In genomic region chr7:127129638-127130037, GRCm38 (mm10) we compare ENCODE assay signal across 9 mouse cellular contexts. TPM values are rescaled to one million over a fixed set of nuclear protein-coding genes. Genes with fewer than 3 reads are reported as not detected.
A peak's percentile ranks its signal among the peaks of the same experiment; 100 is the strongest.
DNase-seq lines count a peak whose midpoint lies in the region; ATAC-seq and TF ChIP-seq lines count a peak whose summit lies in the region.
"Had no signal": no experiment of that assay in that cellular context is flagged by ENCODE, and none has a peak within 500 bp of the region (broad histone marks: within the 10 kb centered on the region; RNA-seq: fewer than 3 reads in every experiment).

No protein-coding gene starts in this region.

- TF ChIP-seq EP300 in heart, postnatal 0 days (IDR thresholded peaks at IDR 0.05; ENCODE audit: low read depth): no peak

- no peaks in the 10 kb centered on the region for H3K36me3 ChIP-seq in heart, postnatal 0 days (replicated peaks; ENCODE audit: control insufficient read depth, insufficient read depth, low read length)
- H3K36me3 ChIP-seq in liver, embryonic 11.5 days (ENCODE audit: control insufficient read depth, insufficient read depth, low read length): no peaks in the 10 kb centered on the region
- H3K36me3 ChIP-seq in stomach, embryonic 16.5 days (ENCODE audit: control insufficient read depth, insufficient read depth, low read length): no peaks in the 10 kb centered on the region
- H3K36me3 ChIP-seq: embryonic facial prominence, embryonic 15.5 days had no signal

- peak; percentile 44; the same call in 1 of the 2 replicates for ATAC-seq in heart, postnatal 0 days (ENCODE audit: insufficient read depth, low read depth)
- peak; percentile 49; the same call in 1 of the 2 replicates for ATAC-seq in liver, embryonic 11.5 days (replicated peaks; ENCODE audit: low FRiP score)
- ATAC-seq in stomach, embryonic 16.5 days (ENCODE audit: insufficient read depth, low FRiP score): peak; percentile 53; the same call in 1 of the 2 replicates

- no peak overlapping the region for H3K9ac ChIP-seq in heart, postnatal 0 days (replicated peaks; ENCODE audit: low read depth, low read length)
- no peak overlapping the region for H3K9ac ChIP-seq in liver, embryonic 11.5 days (ENCODE audit: low read depth, low read length)
- no peak overlapping the region for H3K9ac ChIP-seq in stomach, embryonic 16.5 days (ENCODE audit: low read length)
- H3K9ac ChIP-seq: embryonic facial prominence, embryonic 15.5 days had no signal

- H3K4me2 ChIP-seq in heart, postnatal 0 days (ENCODE audit: low read depth, low read length): no peak overlapping the region
- H3K4me2 ChIP-seq in liver, embryonic 11.5 days: no peak overlapping the region
- no peak overlapping the region for H3K4me2 ChIP-seq in stomach, embryonic 16.5 days (ENCODE audit: low read depth, low read length)
- H3K4me2 ChIP-seq: embryonic facial prominence, embryonic 15.5 days had no signal

- no peak overlapping the region for H3K27ac ChIP-seq in heart, postnatal 0 days (ENCODE audit: low read depth)
- H3K27ac ChIP-seq in liver, embryonic 11.5 days (ENCODE audit: low read depth, low read length): no peak overlapping the region
- H3K27ac ChIP-seq in stomach, embryonic 16.5 days (ENCODE audit: low read length): no peak overlapping the region
- H3K27ac ChIP-seq: embryonic facial prominence, embryonic 15.5 days had no signal

- peak; percentile 62 for TF ChIP-seq CTCF in heart, postnatal 0 days (IDR thresholded peaks at IDR 0.05; ENCODE audit: low read depth)

- WGBS in heart, postnatal 0 days: 10% methylated on average over 4 of the region's 4 CpGs
- 23% methylated on average over 4 of the region's 4 CpGs for WGBS in liver, embryonic 11.5 days
- WGBS in stomach, embryonic 16.5 days: 14% methylated on average over 4 of the region's 4 CpGs

- H3K4me3 ChIP-seq in heart, postnatal 0 days (ENCODE audit: low read depth, low read length): no peak overlapping the region
- H3K4me3 ChIP-seq in liver, embryonic 11.5 days (ENCODE audit: low read depth, low read length): no peak overlapping the region
- H3K4me3 ChIP-seq in stomach, embryonic 16.5 days (replicated peaks; ENCODE audit: low read length): no peak overlapping the region
- H3K4me3 ChIP-seq: embryonic facial prominence, embryonic 15.5 days had no signal

- H3K9me3 ChIP-seq in heart, postnatal 0 days (replicated peaks; ENCODE audit: control insufficient read depth, low read length): 0 out of 2 replicates have a peak, but pooled peaks cover 1% of the 10 kb centered on the region
- H3K9me3 ChIP-seq in liver, embryonic 11.5 days (ENCODE audit: control insufficient read depth, low read length): no peaks in the 10 kb centered on the region
- H3K9me3 ChIP-seq in stomach, embryonic 16.5 days (replicated peaks; ENCODE audit: control insufficient read depth, low read length): no peaks in the 10 kb centered on the region; the same call in 1 of the 2 replicates

- no peaks in the 10 kb centered on the region for H3K4me1 ChIP-seq in heart, postnatal 0 days (ENCODE audit: control insufficient read depth, insufficient read depth)
- peaks cover 3% of the 10 kb centered on the region for H3K4me1 ChIP-seq in liver, embryonic 11.5 days (replicated peaks; ENCODE audit: control insufficient read depth, insufficient read depth, low read length)
- H3K4me1 ChIP-seq in stomach, embryonic 16.5 days (ENCODE audit: control insufficient read depth, insufficient read depth, low read length): no peaks in the 10 kb centered on the region
- H3K4me1 ChIP-seq: embryonic facial prominence, embryonic 15.5 days had no signal

- H3K27me3 ChIP-seq in heart, postnatal 0 days (ENCODE audit: control insufficient read depth, insufficient read depth, low read length): no peaks in the 10 kb centered on the region
- H3K27me3 ChIP-seq in liver, embryonic 11.5 days (replicated peaks; ENCODE audit: control insufficient read depth, insufficient read depth, low read length): no peaks in the 10 kb centered on the region
- H3K27me3 ChIP-seq in stomach, embryonic 16.5 days (ENCODE audit: control insufficient read depth, insufficient read depth, low read length): no peaks in the 10 kb centered on the region
- H3K27me3 ChIP-seq: embryonic facial prominence, embryonic 15.5 days had no signal

- peak; percentile 63 for DNase-seq in heart, postnatal 0 days (ENCODE audit: low spot score)
- no peak for DNase-seq in heart, adult 9 months (ENCODE audit: low spot score in 2 of 2)
- DNase-seq in B cell, adult 2 months: peak; percentile 27 to 32
- peak; percentile 71 for DNase-seq in R1 (ENCODE audit: low read depth, low spot score)
- DNase-seq in frontal cortex, postnatal 36 days (ENCODE audit: low spot score in 2 of 2): peak; percentile 53 to 67
- DNase-seq in liver, embryonic 11.5 days (ENCODE audit: low spot score): no peak
- no peak for DNase-seq in ovary, postnatal 10 days (ENCODE audit: low spot score)

RNA-seq across cellular contexts. Expression of gene Qprt, which starts 7.6 kb away (rescaled TPM):
- 0.42 and 2.3 TPM in 2 replicates for total RNA-seq in heart, postnatal 0 days (2014; rRNA removed; ENCODE audit: low replicate concordance)
- polyA plus RNA-seq in heart, postnatal 0 days (2015; fragmentation: Nextera tagmentation; extraction: Ambion mirVana): 0.88 and 1.1 TPM in 2 replicates
- polyA plus RNA-seq in liver, embryonic 11.5 days (2014; fragmentation: Nextera tagmentation; extraction: Ambion mirVana): 43.8 and 44.2 TPM in 2 replicates
- 4.7 and 4.8 TPM in 2 replicates for polyA plus RNA-seq in stomach, embryonic 16.5 days (2015; fragmentation: Nextera tagmentation; extraction: Ambion mirVana)

RNA-seq across cellular contexts. Expression of gene Spn, which starts 8.0 kb away (rescaled TPM):
- 0.19 and 1.3 TPM in 2 replicates for total RNA-seq in heart, postnatal 0 days (2014; rRNA removed; ENCODE audit: low replicate concordance)
- polyA plus RNA-seq in heart, postnatal 0 days (2015; fragmentation: Nextera tagmentation; extraction: Ambion mirVana): 0.10 and 0.18 TPM in 2 replicates
- 12.7 and 14.4 TPM in 2 replicates for polyA plus RNA-seq in liver, embryonic 11.5 days (2014; fragmentation: Nextera tagmentation; extraction: Ambion mirVana)
- 0.77 and 1.3 TPM in 2 replicates for polyA plus RNA-seq in stomach, embryonic 16.5 days (2015; fragmentation: Nextera tagmentation; extraction: Ambion mirVana)

RNA-seq across cellular contexts. Expression of gene AI467606, which starts 38.5 kb away (rescaled TPM):
- total RNA-seq in heart, postnatal 0 days (2014; rRNA removed; ENCODE audit: low replicate concordance): 0.50 and 5.4 TPM in 2 replicates
- polyA plus RNA-seq in heart, postnatal 0 days (2015; fragmentation: Nextera tagmentation; extraction: Ambion mirVana): 0.89 and 0.94 TPM in 2 replicates
- 12.3 and 13.7 TPM in 2 replicates for polyA plus RNA-seq in liver, embryonic 11.5 days (2014; fragmentation: Nextera tagmentation; extraction: Ambion mirVana)
- 6.6 and 7.5 TPM in 2 replicates for polyA plus RNA-seq in stomach, embryonic 16.5 days (2015; fragmentation: Nextera tagmentation; extraction: Ambion mirVana)

RNA-seq across cellular contexts. Expression of gene Zg16, which starts 42.5 kb away (rescaled TPM):
- total RNA-seq in heart, postnatal 0 days (2014; rRNA removed; ENCODE audit: low replicate concordance): not detected in 2 replicates
- 0.33 TPM in 1 of 2 replicates, not detected in the other for polyA plus RNA-seq in heart, postnatal 0 days (2015; fragmentation: Nextera tagmentation; extraction: Ambion mirVana)
- not detected in 2 replicates for polyA plus RNA-seq in liver, embryonic 11.5 days (2014; fragmentation: Nextera tagmentation; extraction: Ambion mirVana)
- 29.5 and 61.7 TPM in 2 replicates for polyA plus RNA-seq in stomach, embryonic 16.5 days (2015; fragmentation: Nextera tagmentation; extraction: Ambion mirVana)
- polyA plus RNA-seq: embryonic facial prominence, embryonic 15.5 days had no signal

Comparison
In these comparisons a context has a peak if more than half of its experiments do, and no peak if none do; other contexts are left out.
1. DNase-seq: peak in heart, postnatal 0 days (single experiment), B cell, adult 2 months (2 of 2), R1 (single experiment) and frontal cortex, postnatal 36 days (2 of 2); none in heart, adult 9 months (0 of 2), liver, embryonic 11.5 days (single experiment) and ovary, postnatal 10 days (single experiment).
2. Peak in every context shown above with its lines, with median percentiles within 50 percentile points of each other: ATAC-seq.